Mouse (Mus musculus) limb, embryonic 15.5 days (tissue): Measurements from ENCODE around the gene Clmn. TPM values are rescaled to one million over a fixed set of nuclear protein-coding genes. Genes with fewer than 3 reads are reported as not detected.
A peak's percentile ranks its signal among the peaks of the same experiment; 100 is the strongest.

Experiments
- ATAC-seq: fragments of 200-750 bp; cut with Nextera tagmentation; 2 replicates; pipeline ENCODE4 v1.8.0; 2017; ENCODE audit warnings: low read depth, moderate TSS enrichment; ENCODE audit not compliant: insufficient number of reproducible peaks, low FRiP score, low TSS enrichment
- H3K27ac ChIP-seq: fragments of 300-500 bp; sonication (generic); 2 replicates; pipeline ENCODE4 v1.5.1; 2015; ENCODE audit warnings: moderate library complexity, mild to moderate bottlenecking, inconsistent platforms
- H3K27me3 ChIP-seq: fragments of 300-500 bp; sonication (generic); 2 replicates; pipeline ENCODE4 v1.6.1; 2015; ENCODE audit warnings: inconsistent platforms
- H3K36me3 ChIP-seq: fragments of 300-500 bp; sonication (generic); 2 replicates; pipeline ENCODE4 v1.6.1; 2015; ENCODE audit warnings: inconsistent platforms
- H3K4me1 ChIP-seq: fragments of 300-500 bp; sonication (generic); 2 replicates; pipeline ENCODE4 v1.6.1; 2015; ENCODE audit warnings: inconsistent platforms
- H3K4me2 ChIP-seq: fragments of 300-500 bp; sonication (generic); 2 replicates; pipeline ENCODE4 v1.6.1; 2015; ENCODE audit warnings: mild to moderate bottlenecking, inconsistent platforms
- H3K4me3 ChIP-seq: fragments of 300-500 bp; sonication (generic); 2 replicates; pipeline ENCODE4 v1.5.1; 2015; ENCODE audit warnings: mild to moderate bottlenecking, inconsistent platforms
- H3K9ac ChIP-seq: fragments of 300-500 bp; sonication (generic); 2 replicates; pipeline ENCODE4 v1.6.1; 2015; ENCODE audit warnings: inconsistent platforms
- H3K9me3 ChIP-seq: fragments of 300-500 bp; sonication (generic); 2 replicates; pipeline ENCODE4 v1.6.1; 2016; ENCODE audit warnings: inconsistent platforms
- WGBS: fragments of 180-500 bp; shearing (Covaris S2); methylation state at CpG from one replicate; pipeline ENCODE4 v1.1.7; 2015; 5-methylcytosine and 5-hydroxymethylcytosine counted together
- polyA plus RNA-seq: library from polyadenylated mRNA; unstranded; fragments of >200 nt; fragmentation: Nextera tagmentation; extraction: Ambion mirVana; gene quantifications from 2 replicates; pipeline ENCODE4 v1.2.1, GENCODE M21; 2015

Gene Clmn
- polyA plus RNA-seq, 1 experiment from 2014 or later, result 2.2 TPM

DNA sequence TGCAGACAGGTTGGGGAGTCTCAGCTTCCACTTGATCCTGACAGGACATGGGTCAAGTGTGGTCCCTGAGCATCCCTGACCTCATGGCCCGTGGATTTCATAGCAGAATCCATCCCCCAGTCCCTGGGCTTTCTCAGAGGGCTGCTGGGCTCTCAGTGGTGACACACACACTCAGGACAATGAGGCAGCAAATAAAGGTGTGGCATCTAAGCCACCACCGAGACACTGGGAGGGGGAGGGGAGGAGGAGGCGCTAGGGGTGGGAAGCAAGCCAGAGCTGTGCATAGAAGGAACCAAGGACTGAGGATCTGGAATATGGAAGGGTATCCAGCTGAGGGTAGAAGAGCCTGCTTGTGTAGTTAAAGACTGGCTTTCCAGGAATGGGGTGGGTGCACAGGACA, 11.2 kb upstream of the Clmn start:
- H3K27ac ChIP-seq, result no peak overlapping the region
- H3K9ac ChIP-seq, result no peak overlapping the region
- no peak for ATAC-seq
- no peak overlapping the region for H3K4me2 ChIP-seq
- 0 out of 2 replicates have a peak, but pooled peaks cover 3% of the 10 kb centered on the region for H3K4me1 ChIP-seq
- H3K4me3 ChIP-seq, result no peak overlapping the region
- WGBS, result 56% methylated on average over 3 of the region's 3 CpGs
- no peaks in the 10 kb centered on the region for H3K36me3 ChIP-seq
- H3K9me3 ChIP-seq, result no peaks in the 10 kb centered on the region
- peaks cover 4% of the 10 kb centered on the region; the same call in 1 of the 2 replicates for H3K27me3 ChIP-seq

DNA sequence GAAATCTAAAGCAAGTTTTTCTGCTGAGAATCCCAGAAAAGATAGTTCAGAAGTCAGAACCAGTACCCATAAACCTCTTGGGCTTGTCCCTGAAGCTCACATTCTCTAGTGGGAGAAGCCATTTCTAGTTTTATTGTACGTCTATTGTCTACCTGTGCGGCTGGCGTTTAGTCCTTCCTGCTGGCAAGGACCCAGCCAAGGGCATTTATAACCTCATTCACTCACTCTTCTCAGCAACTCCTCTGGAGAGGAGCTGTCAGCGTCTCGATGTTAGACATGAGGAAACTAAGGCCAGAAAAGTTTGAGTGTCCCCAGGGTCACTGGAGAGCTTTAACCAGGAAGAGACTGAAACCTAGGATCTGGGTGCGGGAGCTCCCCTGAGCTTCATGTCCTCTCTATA, 7.1 kb upstream of the Clmn start:
- H3K4me3 ChIP-seq, result no peak overlapping the region
- H3K9ac ChIP-seq, result no peak overlapping the region
- WGBS, result 83% methylated on average over 6 of the region's 6 CpGs
- H3K27ac ChIP-seq, result no peak overlapping the region
- H3K4me1 ChIP-seq, result peaks cover 8% of the 10 kb centered on the region; the same call in 1 of the 2 replicates
- H3K36me3 ChIP-seq, result no peaks in the 10 kb centered on the region
- H3K27me3 ChIP-seq, result peaks cover 4% of the 10 kb centered on the region; the same call in 1 of the 2 replicates
- no peak overlapping the region for H3K4me2 ChIP-seq
- ATAC-seq, result no peak
- H3K9me3 ChIP-seq, result no peaks in the 10 kb centered on the region

DNA sequence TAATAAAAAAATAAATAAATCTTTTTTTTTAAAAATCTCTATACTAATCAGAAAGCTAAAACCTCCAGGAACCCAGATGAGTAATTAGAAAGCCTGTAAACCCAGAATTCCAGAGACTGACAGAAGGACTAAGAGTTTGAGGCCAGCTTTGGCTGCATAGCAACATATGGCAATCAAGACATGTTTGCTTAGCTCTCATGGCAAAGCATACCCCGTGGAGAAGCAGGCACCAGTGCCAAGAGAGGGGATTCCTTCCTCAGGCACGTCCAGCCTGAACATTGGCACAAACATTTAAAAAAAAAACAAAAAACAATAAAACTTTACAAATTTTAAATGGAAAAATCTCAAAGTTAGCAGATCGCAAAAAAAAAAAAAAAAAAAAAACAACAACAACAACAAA, 4.9 kb upstream of the Clmn start:
- Histone ChIP-seq H3K27me3 (peaks cover 4% of the 10 kb centered on the region; the same call in 1 of the 2 replicates), H3K4me1 (peaks cover 13% of the 10 kb centered on the region), H3K9me3 (no peaks in the 10 kb centered on the region), H3K27ac (no peak overlapping the region), H3K4me3 (no peak overlapping the region), H3K36me3 (no peaks in the 10 kb centered on the region), H3K9ac (no peak overlapping the region), H3K4me2 (no peak overlapping the region)
- ATAC-seq, result no peak
- 78% methylated on average over 3 of the region's 3 CpGs for WGBS

DNA sequence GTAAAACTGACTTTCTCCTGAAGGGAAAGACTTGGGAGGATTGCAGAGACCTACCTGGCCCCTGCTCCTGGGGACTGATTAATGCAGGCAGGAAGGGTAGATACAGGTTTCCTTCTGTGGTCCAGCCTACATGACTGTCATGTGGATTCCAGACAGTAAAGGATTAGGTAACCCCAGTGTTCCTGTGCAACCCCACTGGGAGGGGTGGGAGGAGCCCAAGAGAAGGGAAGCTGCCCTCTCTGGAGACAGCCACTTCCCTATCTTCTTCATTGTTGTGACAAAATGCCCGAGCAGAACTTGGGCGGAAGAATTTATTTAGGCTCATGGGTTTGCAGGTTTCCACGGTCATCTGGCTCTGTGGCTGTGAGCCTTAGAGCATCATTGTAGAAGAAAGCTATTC, 3.6 kb upstream of the Clmn start:
- Histone ChIP-seq H3K4me3 (no peak overlapping the region), H3K4me2 (no peak overlapping the region)
- WGBS, result 85% methylated on average over 3 of the region's 3 CpGs

DNA sequence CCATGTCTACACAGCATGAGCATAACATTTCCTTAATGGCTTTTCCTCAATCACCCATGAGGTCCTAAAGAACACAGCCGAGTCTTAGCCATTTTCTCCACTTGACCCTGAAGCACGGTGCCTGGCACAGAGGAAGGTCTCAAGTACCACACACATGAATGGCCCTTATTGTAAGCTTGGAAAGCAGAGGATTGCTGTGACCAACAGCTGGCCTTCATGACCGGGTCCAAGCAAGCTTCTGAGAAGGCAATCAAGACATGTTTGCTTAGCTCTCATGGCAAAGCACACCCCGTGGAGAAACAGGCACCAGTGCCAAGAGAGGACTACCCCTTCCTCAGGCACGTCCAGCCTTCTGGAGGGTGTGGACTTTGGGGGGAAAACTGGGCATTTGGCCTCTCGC, 3.0 kb upstream of the Clmn start:
- no peak overlapping the region for H3K4me2 ChIP-seq
- H3K27ac ChIP-seq, result no peak overlapping the region
- H3K4me1 ChIP-seq, result peaks cover 18% of the 10 kb centered on the region
- H3K27me3 ChIP-seq, result peaks cover 2% of the 10 kb centered on the region; the same call in 1 of the 2 replicates
- H3K36me3 ChIP-seq, result no peaks in the 10 kb centered on the region
- no peak overlapping the region for H3K9ac ChIP-seq
- ATAC-seq, result no peak
- H3K4me3 ChIP-seq, result no peak overlapping the region
- 62% methylated on average over 6 of the region's 6 CpGs for WGBS
- H3K9me3 ChIP-seq, result no peaks in the 10 kb centered on the region

More for the DNA sequence above, 3.6 kb upstream of the Clmn start:
- Histone ChIP-seq H3K4me1 (peaks cover 18% of the 10 kb centered on the region), H3K27me3 (peaks cover 4% of the 10 kb centered on the region; the same call in 1 of the 2 replicates), H3K9ac (no peak overlapping the region), H3K9me3 (no peaks in the 10 kb centered on the region), H3K36me3 (no peaks in the 10 kb centered on the region), H3K27ac (no peak overlapping the region)
- ATAC-seq, result no peak

DNA sequence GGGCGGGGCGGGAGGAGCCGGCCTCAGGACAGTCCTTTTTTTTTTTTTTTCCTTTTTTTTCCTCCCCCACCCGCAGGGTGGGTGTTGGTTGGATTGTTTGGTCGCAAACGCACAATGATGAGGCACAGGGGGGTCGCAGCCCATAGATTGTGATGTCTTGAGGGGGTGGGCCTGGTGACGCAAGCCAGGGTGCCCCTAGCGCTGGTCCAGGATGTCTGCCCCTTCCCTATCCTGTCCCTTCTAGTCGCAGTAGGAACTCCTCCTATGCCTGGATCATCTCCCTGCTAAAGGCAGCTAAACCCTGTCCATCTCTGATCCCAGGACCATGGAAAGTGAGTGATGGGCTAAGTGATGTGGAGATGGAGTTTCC, 275 bp upstream of the Clmn start:
- no peaks in the 10 kb centered on the region for H3K9me3 ChIP-seq
- peaks cover 20% of the 10 kb centered on the region for H3K4me1 ChIP-seq
- H3K4me3 ChIP-seq, result peak overlapping the region; percentile 72
- H3K27me3 ChIP-seq, result no peaks in the 10 kb centered on the region
- H3K36me3 ChIP-seq, result no peaks in the 10 kb centered on the region
- 0% methylated on average over 7 of the region's 10 CpGs for WGBS
- peak overlapping the region; percentile 72 for H3K9ac ChIP-seq
- peak overlapping the region; percentile 95 for H3K4me2 ChIP-seq
- no peak for ATAC-seq
- H3K27ac ChIP-seq, result no peak overlapping the region

DNA sequence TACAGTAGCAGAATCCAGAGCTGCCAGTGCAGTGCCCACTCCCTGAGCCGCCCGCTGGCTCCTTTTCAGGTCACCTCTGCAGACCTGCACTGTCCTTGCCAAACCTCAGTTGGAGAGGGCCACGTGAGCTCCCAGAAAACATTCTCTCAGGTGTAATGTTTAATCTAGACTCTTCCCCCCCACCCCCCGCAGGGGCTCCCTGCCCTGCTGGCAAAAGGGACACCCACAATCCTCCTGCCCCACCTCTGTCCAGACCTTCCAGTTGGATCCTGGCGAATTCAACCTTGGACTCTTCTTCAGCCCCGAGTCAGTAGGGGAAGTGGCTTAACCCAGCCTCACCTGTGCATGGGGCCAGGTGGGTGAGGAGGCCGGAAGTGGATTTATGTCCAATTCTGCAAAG, 1.2 kb downstream of the Clmn start:
- no peaks in the 10 kb centered on the region for H3K9me3 ChIP-seq
- ATAC-seq, result no peak
- H3K27ac ChIP-seq, result no peak overlapping the region
- H3K36me3 ChIP-seq, result no peaks in the 10 kb centered on the region
- H3K4me3 ChIP-seq, result peak overlapping the region; percentile 72; the same call in 1 of the 2 replicates
- H3K4me2 ChIP-seq, result no peak overlapping the region
- peaks cover 33% of the 10 kb centered on the region for H3K4me1 ChIP-seq
- no peaks in the 10 kb centered on the region for H3K27me3 ChIP-seq
- 76% methylated on average over 7 of the region's 7 CpGs for WGBS
- H3K9ac ChIP-seq, result no peak overlapping the region

DNA sequence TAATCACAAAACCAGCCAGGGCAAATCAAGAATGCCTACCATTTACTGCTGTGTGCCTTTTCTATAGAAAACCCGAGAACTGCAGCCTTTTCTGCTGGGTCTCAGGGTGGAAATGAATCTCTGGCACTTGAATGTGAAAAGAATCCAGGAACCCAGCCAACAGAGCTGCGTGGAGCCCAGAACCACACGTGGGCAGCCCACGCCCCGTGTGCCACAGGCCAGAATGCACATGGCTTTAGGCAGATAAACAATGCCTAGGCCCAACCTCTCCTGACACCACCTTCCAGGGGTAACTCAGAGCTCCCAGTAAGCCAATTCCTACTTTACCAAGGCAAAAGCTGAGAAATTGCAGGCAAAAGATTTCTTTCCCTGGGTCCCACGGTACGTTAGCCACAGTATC, 5.7 kb downstream of the Clmn start:
- peak overlapping the region; percentile 68 for H3K27ac ChIP-seq
- no peak for ATAC-seq
- no peaks in the 10 kb centered on the region for H3K36me3 ChIP-seq
- no peaks in the 10 kb centered on the region for H3K27me3 ChIP-seq
- no peaks in the 10 kb centered on the region for H3K9me3 ChIP-seq
- H3K4me3 ChIP-seq, result no peak overlapping the region
- 42% methylated on average over 7 of the region's 7 CpGs for WGBS
- no peak overlapping the region for H3K9ac ChIP-seq
- no peak overlapping the region for H3K4me2 ChIP-seq
- peaks cover 21% of the 10 kb centered on the region for H3K4me1 ChIP-seq

DNA sequence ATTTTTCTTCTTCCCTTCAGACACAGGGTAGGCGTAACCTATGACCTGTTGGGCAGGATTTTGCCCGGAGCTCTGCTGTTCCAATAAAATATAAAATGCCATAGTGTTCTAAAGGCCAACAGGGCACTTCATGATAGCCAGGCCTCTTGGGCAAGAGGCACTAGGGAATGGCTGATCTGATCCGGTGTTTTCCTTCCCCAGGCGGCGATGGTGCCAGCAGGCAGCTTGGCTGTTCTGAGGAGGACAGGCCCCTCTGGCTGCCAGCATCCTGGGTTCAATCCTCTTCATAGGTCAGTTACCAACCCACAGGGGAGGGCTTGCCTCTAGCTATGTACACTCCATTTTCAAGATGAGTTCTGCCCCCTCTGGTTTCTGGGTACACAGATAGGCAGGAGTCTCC, 6.1 kb downstream of the Clmn start:
- Histone ChIP-seq H3K4me3 (no peak overlapping the region), H3K36me3 (no peaks in the 10 kb centered on the region), H3K27ac (peak overlapping the region; percentile 68), H3K4me2 (no peak overlapping the region), H3K9ac (no peak overlapping the region), H3K4me1 (peaks cover 20% of the 10 kb centered on the region), H3K27me3 (no peaks in the 10 kb centered on the region), H3K9me3 (no peaks in the 10 kb centered on the region)
- no peak for ATAC-seq
- WGBS, result 78% methylated on average over 5 of the region's 5 CpGs

DNA sequence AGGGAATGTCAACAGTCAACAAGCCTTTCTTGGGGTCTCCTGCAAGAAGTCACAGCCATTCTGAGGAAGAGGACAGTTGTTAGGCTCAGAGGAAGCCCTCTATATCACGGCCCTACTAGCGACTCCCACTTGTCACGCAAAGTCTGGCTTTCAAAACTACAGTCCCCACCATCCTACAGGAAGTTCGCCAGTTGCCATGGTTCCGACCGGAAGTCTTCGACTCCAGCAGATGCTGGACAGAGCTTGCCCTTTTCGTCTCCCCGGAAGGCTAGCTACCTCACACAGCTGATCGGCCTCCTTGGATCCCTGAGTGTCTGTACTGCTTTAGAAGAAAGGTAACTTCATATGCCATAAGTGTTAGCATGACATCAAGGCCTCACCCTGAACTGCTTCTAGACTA, 7.3 kb downstream of the Clmn start:
- no peak overlapping the region for H3K4me3 ChIP-seq
- no peak overlapping the region for H3K9ac ChIP-seq
- no peak for ATAC-seq
- no peak overlapping the region for H3K4me2 ChIP-seq
- peaks cover 21% of the 10 kb centered on the region for H3K4me1 ChIP-seq
- 81% methylated on average over 10 of the region's 10 CpGs for WGBS
- no peak overlapping the region for H3K27ac ChIP-seq
- no peaks in the 10 kb centered on the region for H3K9me3 ChIP-seq
- H3K36me3 ChIP-seq, result no peaks in the 10 kb centered on the region
- H3K27me3 ChIP-seq, result no peaks in the 10 kb centered on the region

DNA sequence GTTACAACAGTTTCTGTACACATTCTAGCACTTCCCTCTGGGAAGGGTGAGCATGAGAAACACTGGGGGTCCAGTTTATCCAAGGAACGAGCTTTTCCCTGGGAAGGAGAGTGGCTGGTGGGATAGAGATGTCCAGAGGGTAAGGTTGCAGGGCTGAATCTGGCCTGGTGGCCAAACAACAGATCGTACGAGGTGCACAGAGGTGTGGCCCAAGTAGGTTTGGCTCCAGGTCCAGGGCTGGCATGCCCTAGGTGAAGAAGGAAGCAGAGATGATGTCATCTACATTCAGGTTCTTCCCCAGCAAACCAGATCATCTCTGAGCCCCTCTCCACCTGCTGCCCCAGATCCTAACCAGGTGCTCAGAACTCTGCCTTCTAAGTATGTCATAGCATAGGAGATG, 8.3 kb downstream of the Clmn start:
- no peaks in the 10 kb centered on the region for H3K9me3 ChIP-seq
- H3K4me2 ChIP-seq, result no peak overlapping the region
- no peaks in the 10 kb centered on the region for H3K27me3 ChIP-seq
- no peaks in the 10 kb centered on the region for H3K36me3 ChIP-seq
- no peak for ATAC-seq
- no peak overlapping the region for H3K4me3 ChIP-seq
- no peak overlapping the region for H3K27ac ChIP-seq
- WGBS, result 60% methylated on average over 3 of the region's 3 CpGs
- peaks cover 29% of the 10 kb centered on the region for H3K4me1 ChIP-seq
- no peak overlapping the region for H3K9ac ChIP-seq

DNA sequence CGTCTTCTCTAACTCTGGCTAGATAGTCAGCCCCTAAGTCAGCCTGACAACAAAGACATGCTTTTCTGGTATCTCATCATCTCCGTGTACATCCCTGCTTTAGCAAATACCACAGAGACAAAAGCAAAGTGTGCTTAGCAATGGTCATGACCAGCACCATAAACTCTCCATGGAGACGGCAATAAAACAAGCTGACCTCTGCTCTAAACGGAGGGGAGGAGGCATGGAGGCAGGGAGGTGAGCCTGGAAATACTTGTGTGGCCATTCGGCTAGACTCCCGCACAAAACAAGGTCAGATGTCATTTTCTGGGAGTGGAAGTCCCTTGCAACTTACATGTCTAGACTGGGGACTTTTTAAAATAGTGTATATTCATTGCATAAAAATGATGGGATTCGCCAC, 9.3 kb downstream of the Clmn start:
- WGBS, result 45% methylated on average over 7 of the region's 7 CpGs
- peaks cover 32% of the 10 kb centered on the region for H3K4me1 ChIP-seq
- ATAC-seq, result no peak

DNA sequence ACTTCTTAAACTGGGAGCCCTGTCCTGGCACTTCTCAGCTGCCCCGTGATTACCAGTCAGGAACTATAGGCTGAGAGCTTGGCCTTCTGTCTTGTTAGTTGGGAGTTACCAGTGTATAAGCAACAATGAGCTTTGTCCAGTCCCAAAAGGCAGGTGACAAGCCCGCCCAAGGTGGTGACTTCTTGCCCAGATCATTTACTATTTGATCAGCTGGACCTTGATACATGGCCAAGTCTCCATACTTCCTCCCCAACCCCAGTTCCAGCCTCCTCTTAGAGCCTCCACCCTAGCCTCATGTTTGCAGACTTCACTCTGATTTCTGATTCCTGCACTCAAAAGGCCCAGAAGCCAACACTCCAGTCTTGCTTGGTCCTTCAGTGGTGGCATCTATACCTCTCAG, 10.1 kb downstream of the Clmn start:
- Histone ChIP-seq H3K27me3 (no peaks in the 10 kb centered on the region), H3K36me3 (no peaks in the 10 kb centered on the region), H3K4me3 (no peak overlapping the region), H3K9me3 (no peaks in the 10 kb centered on the region), H3K27ac (no peak overlapping the region), H3K4me2 (no peak overlapping the region), H3K9ac (no peak overlapping the region), H3K4me1 (peaks cover 30% of the 10 kb centered on the region)
- WGBS, result 94% methylated on average over 2 of the region's 2 CpGs
- ATAC-seq, result no peak

More for the DNA sequence above, 9.3 kb downstream of the Clmn start:
- H3K9ac ChIP-seq, result no peak overlapping the region
- no peaks in the 10 kb centered on the region for H3K36me3 ChIP-seq
- H3K27me3 ChIP-seq, result no peaks in the 10 kb centered on the region
- H3K4me2 ChIP-seq, result no peak overlapping the region
- H3K27ac ChIP-seq, result no peak overlapping the region
- no peak overlapping the region for H3K4me3 ChIP-seq
- H3K9me3 ChIP-seq, result no peaks in the 10 kb centered on the region
